Mouse (Mus musculus) megakaryocyte, embryonic 14.5 days (primary cell): ENCODE results near the gene Atg7.

Experiments
- FLI1 ChIP-seq: IDR thresholded peaks from 2 replicates; pipeline ENCODE4 v1.6.1; 2012; ENCODE audit warnings: low read length, inconsistent platforms, mixed read lengths
- GATA1 ChIP-seq: IDR thresholded peaks from 3 replicates; pipeline ENCODE4 v1.6.1; 2012; ENCODE audit warnings: mixed read lengths, low read length, inconsistent platforms, borderline replicate concordance

- TF ChIP-seq GATA1, result no peak
- TF ChIP-seq FLI1, result no peak
Measured at GRCm38 (mm10) chr6:114719665-114720064, 76.8 kb downstream of the Atg7 start.
